In genomic region chr16:29881497-29881896, GRCm38 (mm10) we compare ENCODE assay signal across 14 mouse cellular contexts.
DNase-seq lines count a peak whose midpoint lies in the region; ATAC-seq and TF ChIP-seq lines count a peak whose summit lies in the region.
"Had no signal": no experiment of that assay in that cellular context is flagged by ENCODE, and none has a peak within 500 bp of the region (broad histone marks: within the 10 kb centered on the region; RNA-seq: fewer than 3 reads in every experiment).

No protein-coding gene starts in this region.

- ATAC-seq in hindbrain, embryonic 14.5 days (ENCODE audit: low FRiP score), result 0 out of 2 replicates have a peak, but pooled peaks have one; percentile 31
- ATAC-seq in limb, embryonic 13.5 days (ENCODE audit: low FRiP score, low read depth), result no peak
- no peak for ATAC-seq in liver, postnatal 0 days

- H3K36me3 ChIP-seq in hindbrain, embryonic 14.5 days (replicated peaks; ENCODE audit: control insufficient read depth, insufficient read depth), result no peaks in the 10 kb centered on the region
- H3K36me3 ChIP-seq in hindbrain, embryonic 10.5 days, result no peaks in the 10 kb centered on the region
- H3K36me3 ChIP-seq in limb, embryonic 13.5 days, result no peaks in the 10 kb centered on the region
- no peaks in the 10 kb centered on the region for H3K36me3 ChIP-seq in liver, postnatal 0 days (replicated peaks; ENCODE audit: insufficient read depth, low read length)
- H3K36me3 ChIP-seq: liver, embryonic 15.5 days had no signal

- TF ChIP-seq EP300 in liver, postnatal 0 days (IDR thresholded peaks at IDR 0.05; ENCODE audit: low read depth), result no peak

- H3K9me3 ChIP-seq in hindbrain, embryonic 14.5 days (ENCODE audit: control insufficient read depth, low read length), result no peaks in the 10 kb centered on the region
- H3K9me3 ChIP-seq in hindbrain, embryonic 10.5 days, result no peaks in the 10 kb centered on the region
- H3K9me3 ChIP-seq in limb, embryonic 13.5 days, result no peaks in the 10 kb centered on the region
- H3K9me3 ChIP-seq in liver, postnatal 0 days (ENCODE audit: low read length), result no peaks in the 10 kb centered on the region
- H3K9me3 ChIP-seq: liver, embryonic 15.5 days had no signal

- 49% methylated on average over 12 of the region's 12 CpGs for WGBS in hindbrain, embryonic 14.5 days
- WGBS in hindbrain, embryonic 10.5 days, result 59% methylated on average over 12 of the region's 12 CpGs
- WGBS in limb, embryonic 13.5 days, result 39% methylated on average over 12 of the region's 12 CpGs
- 69% methylated on average over 12 of the region's 12 CpGs for WGBS in liver, postnatal 0 days (ENCODE audit: insufficient replicate concordance)

- peak; percentile 17 for DNase-seq in adrenal gland, postnatal 14 days
- no peak for DNase-seq in adrenal gland, adult 18-20 months (ENCODE audit: low spot score in 2 of 2)
- no peak for DNase-seq in hindbrain, embryonic 14.5 days (ENCODE audit: low spot score)
- no peak for DNase-seq in hindbrain, embryonic 10.5 days (ENCODE audit: low spot score)
- peak; percentile 51 for DNase-seq in MN1 (ENCODE audit: low spot score)
- DNase-seq in B cell, adult 2 months, result no peak
- no peak for DNase-seq in liver, postnatal 0 days
- DNase-seq: cerebellum, adult 9-11 months; kidney, adult 11 months; thymus, postnatal 25 days had no signal

- no peak overlapping the region for H3K27ac ChIP-seq in hindbrain, embryonic 14.5 days
- H3K27ac ChIP-seq in hindbrain, embryonic 10.5 days, result no peak overlapping the region
- H3K27ac ChIP-seq in limb, embryonic 13.5 days, result 0 out of 2 replicates have a peak overlapping the region, but pooled peaks have one; percentile 44
- no peak overlapping the region for H3K27ac ChIP-seq in liver, postnatal 0 days (ENCODE audit: low read depth)
- H3K27ac ChIP-seq: heart, adult 2 months; liver, embryonic 15.5 days had no signal

- no peak overlapping the region for H3K9ac ChIP-seq in hindbrain, embryonic 14.5 days
- no peak overlapping the region for H3K9ac ChIP-seq in limb, embryonic 13.5 days
- H3K9ac ChIP-seq in liver, postnatal 0 days (replicated peaks), result no peak overlapping the region
- H3K9ac ChIP-seq: liver, embryonic 15.5 days had no signal

- H3K4me2 ChIP-seq in hindbrain, embryonic 14.5 days (replicated peaks), result no peak overlapping the region
- no peak overlapping the region for H3K4me2 ChIP-seq in limb, embryonic 13.5 days (replicated peaks)
- no peak overlapping the region for H3K4me2 ChIP-seq in liver, postnatal 0 days (ENCODE audit: low read depth, low read length)
- H3K4me2 ChIP-seq: liver, embryonic 15.5 days had no signal

- peaks cover 23% of the 10 kb centered on the region for H3K27me3 ChIP-seq in hindbrain, embryonic 14.5 days (ENCODE audit: control insufficient read depth, insufficient read depth, low read length)
- H3K27me3 ChIP-seq in hindbrain, embryonic 10.5 days (ENCODE audit: insufficient read depth, poor library complexity, severe bottlenecking), result peaks cover 91% of the 10 kb centered on the region
- no peaks in the 10 kb centered on the region; the same call in 1 of the 2 replicates for H3K27me3 ChIP-seq in limb, embryonic 13.5 days
- H3K27me3 ChIP-seq in liver, postnatal 0 days (ENCODE audit: insufficient read depth, low read length), result no peaks in the 10 kb centered on the region

- H3K4me3 ChIP-seq in hindbrain, embryonic 14.5 days (replicated peaks; ENCODE audit: low read length), result no peak overlapping the region
- no peak overlapping the region for H3K4me3 ChIP-seq in hindbrain, embryonic 10.5 days
- H3K4me3 ChIP-seq in limb, embryonic 13.5 days, result no peak overlapping the region
- no peak overlapping the region for H3K4me3 ChIP-seq in liver, postnatal 0 days (ENCODE audit: low read depth, low read length)
- H3K4me3 ChIP-seq: erythroblast, embryonic 14.5 days; heart, adult 2 months; liver, embryonic 15.5 days had no signal

- H3K4me1 ChIP-seq in hindbrain, embryonic 14.5 days (replicated peaks; ENCODE audit: control insufficient read depth, insufficient read depth, low read length), result peaks cover 20% of the 10 kb centered on the region
- peaks cover 54% of the 10 kb centered on the region for H3K4me1 ChIP-seq in hindbrain, embryonic 10.5 days (replicated peaks)
- H3K4me1 ChIP-seq in limb, embryonic 13.5 days, result peaks cover 57% of the 10 kb centered on the region
- peaks cover 11% of the 10 kb centered on the region for H3K4me1 ChIP-seq in liver, postnatal 0 days (ENCODE audit: insufficient read depth)

- TF ChIP-seq CTCF in liver, postnatal 0 days (IDR thresholded peaks at IDR 0.05; ENCODE audit: low read depth), result no peak

Comparison
In these comparisons a context has a peak if more than half of its experiments do, and no peak if none do; other contexts are left out.
1. DNase-seq: peak in adrenal gland, postnatal 14 days (single experiment) and MN1 (single experiment); none in adrenal gland, adult 18-20 months (0 of 2), hindbrain, embryonic 14.5 days (single experiment), hindbrain, embryonic 10.5 days (single experiment), B cell, adult 2 months (0 of 2) and liver, postnatal 0 days (single experiment).